Mouse (Mus musculus) bone marrow macrophage, adult 2 months (primary cell): ENCODE results near the gene Hcar1. TPM values are rescaled to one million over a fixed set of nuclear protein-coding genes. Genes with fewer than 3 reads are reported as not detected.

Experiments used
- H3K27ac ChIP-seq: 2 replicates; pipeline ENCODE4 v1.5.1; 2012; ENCODE audit warnings: low read depth, low read length; ENCODE audit not compliant: insufficient read depth
- H3K4me1 ChIP-seq: 2 replicates; pipeline ENCODE4 v1.6.1; 2012; ENCODE audit warnings: low read length; ENCODE audit not compliant: control insufficient read depth, insufficient read depth
- H3K4me3 ChIP-seq: 2 replicates; pipeline ENCODE4 v1.5.1; 2012; ENCODE audit warnings: mild to moderate bottlenecking, low read length, moderate library complexity; ENCODE audit not compliant: insufficient read depth
- CTCF ChIP-seq: IDR thresholded peaks from 2 replicates; pipeline ENCODE4 v1.5.1; 2012; ENCODE audit warnings: low read depth, mild to moderate bottlenecking, low read length, moderate library complexity
- POLR2A ChIP-seq: IDR thresholded peaks from 2 replicates; pipeline ENCODE4 v1.6.1; 2012; ENCODE audit warnings: mild to moderate bottlenecking, low read depth, low read length, borderline replicate concordance
- polyA plus RNA-seq: library from polyadenylated mRNA; stranded (reverse); fragments of >200 nt; gene quantifications from 2 replicates; pipeline ENCODE4 v1.2.4, GENCODE M21; 2012; ENCODE audit not compliant: missing spikeins, insufficient read depth, insufficient read length

Hcar1 gene
- polyA plus RNA-seq, 1 experiment: not detected

GRCm38 (mm10) chr5:123865365-123865764 is 14.5 kb downstream of the Hcar1 start, which contains the start of gene Hcar2:
Gene Hcar2, minus strand, starts transcription at chr5:123865499.
- TF ChIP-seq CTCF (no peak), POLR2A (no peak)

DNA sequence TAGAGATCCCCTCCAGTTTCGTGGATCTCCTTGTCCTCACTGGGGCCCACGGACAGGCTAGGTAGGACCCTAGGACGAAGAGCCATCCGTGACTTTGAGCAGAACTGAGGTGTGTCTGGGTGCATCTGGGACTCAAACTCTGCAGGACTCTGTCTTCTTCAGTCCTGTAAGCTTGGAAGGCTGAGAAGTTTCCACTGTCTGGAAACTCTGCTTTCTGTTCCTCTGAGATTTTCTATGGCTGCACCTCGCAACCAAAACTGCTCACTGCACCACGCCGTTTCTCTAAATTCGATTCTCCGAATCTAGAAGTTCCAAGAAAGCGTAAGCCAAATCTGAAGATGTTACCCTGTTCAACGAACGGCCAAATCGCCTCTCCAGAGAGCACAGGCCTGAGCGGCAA is 15.9 kb downstream of the Hcar1 start:
- Histone ChIP-seq H3K4me1 (peaks cover 44% of the 10 kb centered on the region), H3K27ac (peak overlapping the region; percentile 80), H3K4me3 (peak overlapping the region; percentile 58)
- TF ChIP-seq POLR2A (no peak), CTCF (no peak)

More at GRCm38 (mm10) chr5:123865365-123865764, 14.5 kb downstream of the Hcar1 start, which contains the start of gene Hcar2:
- Histone ChIP-seq H3K27ac (0 out of 2 replicates have a peak within 1 kb of the TSS, but pooled peaks have one; percentile 7), H3K4me3 (peak within 1 kb of the TSS; percentile 29; the same call in 1 of the 2 replicates), H3K4me1 (peaks cover 43% of the 10 kb centered on the region)

DNA sequence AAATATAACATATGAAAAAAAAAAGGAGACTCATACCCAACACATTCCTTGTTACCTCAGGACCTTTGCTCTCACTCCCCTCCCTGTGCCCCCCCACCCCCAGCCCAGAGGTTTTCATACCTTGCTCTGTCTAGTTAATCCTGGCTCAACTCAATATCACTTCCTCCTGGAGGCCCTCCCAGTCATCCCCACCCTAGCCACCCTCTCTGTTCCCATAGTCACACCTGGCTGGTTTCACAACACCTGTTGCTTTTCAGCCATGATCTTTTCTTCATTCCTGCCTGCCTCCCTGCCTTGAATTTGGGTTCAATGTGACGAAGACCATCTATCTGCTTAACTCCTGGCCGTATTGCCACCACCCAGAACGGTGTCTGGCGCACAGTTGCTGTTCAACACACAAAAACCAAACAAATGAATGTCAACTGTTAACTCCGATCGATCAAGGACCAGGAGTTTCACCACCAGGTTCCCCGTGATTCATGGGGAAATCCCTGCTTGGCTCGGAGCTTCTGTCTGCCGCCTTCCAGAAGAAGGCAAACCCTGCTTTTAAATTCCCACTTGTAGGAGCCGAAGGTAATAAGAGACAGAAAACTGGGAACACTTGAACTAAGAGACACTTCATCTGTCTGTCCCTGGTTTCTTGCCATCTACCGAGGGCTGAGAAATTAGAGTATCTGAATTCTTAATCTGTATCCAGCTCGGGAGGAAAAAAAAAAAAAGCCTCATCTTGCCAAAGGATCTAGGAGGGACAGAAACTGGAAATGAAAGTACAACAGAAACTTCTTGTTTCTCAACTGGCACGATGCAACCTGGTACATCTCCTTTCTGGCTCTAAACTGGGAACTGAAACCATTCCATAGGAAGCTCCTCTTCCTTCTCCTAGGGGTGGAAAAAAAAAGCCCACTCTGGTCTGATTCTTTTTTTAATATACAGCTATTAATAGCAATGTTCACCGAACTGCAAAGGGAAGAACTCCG is 17.2 kb downstream of the Hcar1 start:
- no peak for TF ChIP-seq CTCF
- no peak for TF ChIP-seq POLR2A
- H3K4me1 ChIP-seq: peaks cover 49% of the 10 kb centered on the region
- H3K4me3 ChIP-seq: peak overlapping the region; percentile 58
- peak overlapping the region; percentile 80 for H3K27ac ChIP-seq

DNA sequence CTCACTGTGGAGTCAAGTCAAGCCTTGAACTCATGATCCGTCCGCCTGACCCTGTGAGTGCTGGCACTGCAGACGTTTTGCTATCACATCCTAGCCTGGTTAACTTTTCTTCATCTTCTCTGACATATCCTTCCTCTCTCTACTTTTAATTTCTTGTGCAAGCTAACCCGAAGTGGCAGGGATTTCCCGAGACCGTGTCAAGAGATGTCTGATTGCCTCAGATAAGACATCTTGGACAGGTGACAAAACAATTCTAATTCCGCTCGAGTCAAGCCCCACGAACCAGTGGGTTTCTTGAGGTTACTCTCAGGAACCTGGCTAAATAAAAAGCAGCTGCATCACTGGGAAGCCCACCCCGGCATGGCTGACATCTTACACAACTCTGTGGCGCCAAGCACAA is 21.0 kb downstream of the Hcar1 start:
- Histone ChIP-seq H3K27ac (no peak overlapping the region), H3K4me1 (peaks cover 22% of the 10 kb centered on the region), H3K4me3 (no peak overlapping the region)
- TF ChIP-seq CTCF (no peak), POLR2A (no peak)

- H3K4me1 ChIP-seq: peaks cover 9% of the 10 kb centered on the region
- H3K4me3 ChIP-seq: no peak overlapping the region
- H3K27ac ChIP-seq: no peak overlapping the region
- no peak for TF ChIP-seq CTCF
- no peak for TF ChIP-seq POLR2A
These were observed 25.3 kb downstream of the Hcar1 start for GRCm38 (mm10) chr5:123854511-123854910.

DNA sequence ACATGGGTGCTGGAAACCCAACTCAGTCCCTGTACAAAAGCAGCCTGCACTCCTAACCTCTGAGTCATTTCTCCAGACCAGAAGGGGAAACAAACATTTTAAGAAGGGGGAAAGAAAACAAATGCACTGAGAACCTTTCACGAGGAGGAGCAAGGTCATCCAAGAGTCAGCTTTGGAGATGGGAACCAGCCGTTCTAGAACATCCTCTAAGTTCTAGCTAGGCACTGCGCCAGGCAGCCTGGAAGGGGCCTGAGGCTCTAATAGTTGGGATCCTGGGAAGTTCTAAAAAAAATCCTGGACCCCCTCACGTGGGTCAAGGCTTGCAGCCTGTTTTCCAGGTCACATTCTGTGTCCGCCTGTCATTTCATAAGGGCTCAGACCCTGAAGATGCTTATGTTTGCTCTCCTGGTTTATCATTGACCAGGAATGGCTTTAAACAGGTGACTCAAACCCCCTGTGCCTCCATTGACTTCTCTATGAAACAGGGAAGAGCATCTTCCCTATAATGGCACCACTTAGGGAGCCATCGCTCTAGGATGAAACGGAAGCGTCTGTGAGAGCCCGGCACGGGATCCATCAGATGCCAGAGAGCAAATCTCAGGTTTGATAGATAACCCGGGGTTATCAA is 25.8 kb downstream of the Hcar1 start:
- Histone ChIP-seq H3K27ac (no peak overlapping the region), H3K4me1 (peaks cover 9% of the 10 kb centered on the region), H3K4me3 (no peak overlapping the region)
- TF ChIP-seq POLR2A (no peak), CTCF (no peak)

- Histone ChIP-seq H3K27ac (no peak overlapping the region), H3K4me3 (no peak overlapping the region), H3K4me1 (peaks cover 5% of the 10 kb centered on the region)
- TF ChIP-seq CTCF: no peak
- no peak for TF ChIP-seq POLR2A
These were observed 28.4 kb downstream of the Hcar1 start for GRCm38 (mm10) chr5:123851398-123851797.

- TF ChIP-seq CTCF: no peak
- TF ChIP-seq POLR2A: no peak
These were observed 35.5 kb downstream of the Hcar1 start for GRCm38 (mm10) chr5:123844316-123844715.

GRCm38 (mm10) chr5:123843816-123844215 is 36.0 kb downstream of the Hcar1 start:
- H3K27ac ChIP-seq: no peak overlapping the region
- peaks cover 10% of the 10 kb centered on the region for H3K4me1 ChIP-seq
- no peak for TF ChIP-seq CTCF
- TF ChIP-seq POLR2A: no peak
- no peak overlapping the region for H3K4me3 ChIP-seq

More at GRCm38 (mm10) chr5:123844316-123844715, 35.5 kb downstream of the Hcar1 start:
- Histone ChIP-seq H3K4me1 (peaks cover 10% of the 10 kb centered on the region), H3K27ac (no peak overlapping the region), H3K4me3 (no peak overlapping the region)

DNA sequence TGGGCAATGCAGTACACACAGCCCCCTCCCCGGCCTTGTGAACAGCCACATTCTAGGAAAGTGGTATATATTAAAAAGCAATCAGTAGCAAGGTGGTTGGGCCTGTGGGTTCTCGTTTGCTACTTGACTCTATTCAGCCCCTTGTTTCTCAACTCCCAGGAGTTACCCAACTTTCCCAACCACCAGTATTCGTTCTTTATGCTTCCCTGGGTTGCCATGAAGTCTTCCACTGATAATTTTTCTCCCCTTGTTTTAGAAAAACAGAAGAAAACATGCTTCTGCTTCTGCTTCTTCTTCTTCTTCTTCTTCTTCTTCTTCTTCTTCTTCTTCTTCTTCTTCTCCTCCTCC is 36.9 kb downstream of the Hcar1 start:
- Histone ChIP-seq H3K4me1 (peaks cover 10% of the 10 kb centered on the region), H3K4me3 (no peak overlapping the region), H3K27ac (no peak overlapping the region)
- TF ChIP-seq CTCF (no peak), POLR2A (no peak)
